Mouse (Mus musculus) CH12.LX (cell line): ENCODE measurements at regions not wholly inside any gene's neighbourhood (a gene's known extent, or its start where the extent isn't known, plus 50 kb on each side); places are given as distances from the start of the nearest gene placed in this dataset.
A peak's percentile ranks its signal among the peaks of the same experiment; 100 is the strongest.

Experiments
- DNase-seq: peaks from one replicate; pipeline ENCODE4 v3.0.0-alpha.2; 2013; ENCODE audit errors: extremely low read depth
- H3K27ac ChIP-seq: 2 replicates; pipeline ENCODE4 v1.5.1; 2012; ENCODE audit warnings: low read depth, mild to moderate bottlenecking, control low read depth, moderate library complexity; ENCODE audit not compliant: insufficient read depth
- H3K27me3 ChIP-seq: replicated peaks from 2 replicates; pipeline ENCODE3; 2012; ENCODE audit warnings: inconsistent platforms
- H3K36me3 ChIP-seq, 2 experiments: replicated peaks in 1 of 2; 2 replicates each; pipeline versions ENCODE3 to v1.6.1; 2012; ENCODE audit warnings: inconsistent platforms in 1 of 2, low read length in 1 of 2, mild to moderate bottlenecking in 1 of 2, mixed read lengths in 1 of 2, moderate library complexity in 1 of 2; ENCODE audit not compliant: control insufficient read depth in 1 of 2, insufficient read depth in 1 of 2
- H3K4me1 ChIP-seq, 2 experiments: 2 replicates each; pipeline ENCODE4 v1.6.1; 2012; ENCODE audit warnings: inconsistent platforms in 1 of 2, moderate library complexity in 1 of 2; ENCODE audit not compliant: insufficient read depth in 2 of 2, control insufficient read depth in 1 of 2
- H3K4me2 ChIP-seq: 2 replicates; pipeline ENCODE4 v1.6.1; 2012; ENCODE audit warnings: low read depth, mild to moderate bottlenecking, control low read depth; ENCODE audit not compliant: poor library complexity, insufficient read depth, severe bottlenecking
- H3K4me3 ChIP-seq, 3 experiments: fragments of 150-350 bp in 1 of 3; sonication (generic) in 1 of 3; replicated peaks in 1 of 3; 2 replicates each; pipeline versions ENCODE3 to v1.5.1; 2011 to 2012; ENCODE audit warnings: low read depth in 2 of 3, low read length in 2 of 3, mild to moderate bottlenecking in 2 of 3, moderate library complexity in 2 of 3, control low read depth in 1 of 3, improper control_type of control experiment in 1 of 3, inconsistent platforms in 1 of 3, mixed read lengths in 1 of 3; ENCODE audit not compliant: poor library complexity in 1 of 3
- H3K79me2 ChIP-seq: replicated peaks from 2 replicates; pipeline ENCODE4 v1.6.1; 2012; ENCODE audit warnings: mild to moderate bottlenecking, moderate library complexity; ENCODE audit not compliant: control insufficient read depth, poor library complexity, insufficient read depth, severe bottlenecking; ENCODE audit errors: extremely low read depth
- H3K9ac ChIP-seq: 2 replicates; pipeline ENCODE4 v1.6.1; 2012; ENCODE audit warnings: low read depth, mild to moderate bottlenecking, control low read depth, moderate library complexity; ENCODE audit not compliant: insufficient read depth
- H3K9me3 ChIP-seq: replicated peaks from 2 replicates; pipeline ENCODE3; 2012; ENCODE audit warnings: low read length, inconsistent platforms, mixed read lengths
- CHD1 ChIP-seq: IDR thresholded peaks from 2 replicates; pipeline ENCODE4 v1.6.1; 2012; ENCODE audit warnings: low read depth, low read length, improper control_type of control experiment, inconsistent platforms
- CHD2 ChIP-seq: IDR thresholded peaks from 2 replicates; pipeline ENCODE4 v1.6.1; 2011; ENCODE audit warnings: low read length, improper control_type of control experiment
- CTCF ChIP-seq, 2 experiments: IDR thresholded peaks in 1 of 2; conservative IDR thresholded peaks in 1 of 2; 2 replicates each; pipeline ENCODE4 v1.5.1; 2011 to 2012; ENCODE audit warnings: low read depth in 2 of 2, low read length in 2 of 2, improper control_type of control experiment in 1 of 2, inconsistent platforms in 1 of 2, mild to moderate bottlenecking in 1 of 2, moderate library complexity in 1 of 2
- E2F4 ChIP-seq: IDR thresholded peaks from 2 replicates; pipeline ENCODE4 v1.6.1; 2011; ENCODE audit warnings: low read depth, low read length, improper control_type of control experiment; ENCODE audit not compliant: insufficient replicate concordance
- ELF1 ChIP-seq: IDR thresholded peaks from 2 replicates; pipeline ENCODE4 v1.6.1; 2014; ENCODE audit warnings: low read depth, mild to moderate bottlenecking, inconsistent platforms, low read length, improper control_type of control experiment
- EP300 ChIP-seq: IDR thresholded peaks from 2 replicates; pipeline ENCODE4 v1.6.1; 2011; ENCODE audit warnings: low read length, improper control_type of control experiment
- ETS1 ChIP-seq: conservative IDR thresholded peaks from 2 replicates; pipeline ENCODE4 v1.6.1; 2012; ENCODE audit warnings: low read depth, mild to moderate bottlenecking, inconsistent platforms, low read length, improper control_type of control experiment, moderate library complexity
- GABPA ChIP-seq: IDR thresholded peaks from 2 replicates; pipeline ENCODE4 v1.6.1; 2012; ENCODE audit warnings: low read depth, low read length, improper control_type of control experiment, inconsistent platforms; ENCODE audit not compliant: insufficient replicate concordance
- IRF4 ChIP-seq: IDR thresholded peaks from 2 replicates; pipeline ENCODE4 v1.6.1; 2014; ENCODE audit warnings: low read depth, mild to moderate bottlenecking, inconsistent platforms, low read length, improper control_type of control experiment
- JUN ChIP-seq: IDR thresholded peaks from 2 replicates; pipeline ENCODE4 v1.6.1; 2011; ENCODE audit warnings: low read depth, mild to moderate bottlenecking, low read length, improper control_type of control experiment, moderate library complexity; ENCODE audit not compliant: insufficient read depth
- JUND ChIP-seq: conservative IDR thresholded peaks from 2 replicates; pipeline ENCODE4 v1.6.1; 2011; ENCODE audit warnings: low read depth, low read length, improper control_type of control experiment
- KAT2A ChIP-seq: IDR thresholded peaks from 2 replicates; pipeline ENCODE4 v1.6.1; 2012; ENCODE audit warnings: low read length, improper control_type of control experiment, inconsistent platforms; ENCODE audit not compliant: insufficient replicate concordance
- MAFK ChIP-seq: IDR thresholded peaks from 2 replicates; pipeline ENCODE4 v1.6.1; 2011; ENCODE audit warnings: low read length, improper control_type of control experiment; ENCODE audit not compliant: insufficient replicate concordance
- MAX ChIP-seq: IDR thresholded peaks from 2 replicates; pipeline ENCODE4 v1.6.1; 2011; ENCODE audit warnings: low read length, improper control_type of control experiment
- MEF2A ChIP-seq: IDR thresholded peaks from 2 replicates; pipeline ENCODE4 v1.6.1; 2014; ENCODE audit warnings: low read depth, mild to moderate bottlenecking, inconsistent platforms, low read length, improper control_type of control experiment, borderline replicate concordance
- MXI1 ChIP-seq: IDR thresholded peaks from 2 replicates; pipeline ENCODE4 v1.6.1; 2011; ENCODE audit warnings: mild to moderate bottlenecking, low read depth, low read length, improper control_type of control experiment
- MYC ChIP-seq: IDR thresholded peaks from 2 replicates; pipeline ENCODE4 v1.6.1; 2011; ENCODE audit warnings: low read depth, mild to moderate bottlenecking, improper control_type of control experiment, low read length
- NELFE ChIP-seq: IDR thresholded peaks from 2 replicates; pipeline ENCODE4 v1.6.1; 2011; ENCODE audit warnings: low read depth, low read length, improper control_type of control experiment
- NRF1 ChIP-seq: IDR thresholded peaks from 2 replicates; pipeline ENCODE4 v1.6.1; 2014; ENCODE audit warnings: low read depth, mild to moderate bottlenecking, inconsistent platforms, low read length, improper control_type of control experiment, moderate library complexity
- PAX5 ChIP-seq: IDR thresholded peaks from 2 replicates; pipeline ENCODE4 v1.6.1; 2012; ENCODE audit warnings: low read length, inconsistent platforms, mixed read lengths
- POLR2AphosphoS2 ChIP-seq: IDR thresholded peaks from 2 replicates; pipeline ENCODE4 v1.6.1; 2011; ENCODE audit warnings: low read depth, low read length, improper control_type of control experiment
- RCOR1 ChIP-seq: conservative IDR thresholded peaks from 2 replicates; pipeline ENCODE4 v1.6.1; 2012; ENCODE audit warnings: low read depth, mild to moderate bottlenecking, inconsistent platforms, low read length, improper control_type of control experiment
- SMC3 ChIP-seq: IDR thresholded peaks from 2 replicates; pipeline ENCODE4 v1.6.1; 2011; ENCODE audit warnings: low read depth, low read length, improper control_type of control experiment
- TBP ChIP-seq: conservative IDR thresholded peaks from 2 replicates; pipeline ENCODE4 v1.6.1; 2011; ENCODE audit warnings: low read depth, low read length, improper control_type of control experiment
- UBTF ChIP-seq: IDR thresholded peaks from 2 replicates; pipeline ENCODE4 v1.6.1; 2012; ENCODE audit warnings: low read depth, mild to moderate bottlenecking, inconsistent platforms, low read length, improper control_type of control experiment, moderate library complexity
- USF1 ChIP-seq: IDR thresholded peaks from 2 replicates; pipeline ENCODE4 v1.6.1; 2014; ENCODE audit warnings: low read depth, mild to moderate bottlenecking, inconsistent platforms, low read length, improper control_type of control experiment
- ZC3H11A ChIP-seq: IDR thresholded peaks from 2 replicates; pipeline ENCODE4 v1.6.1; 2012; ENCODE audit warnings: low read depth, mild to moderate bottlenecking, inconsistent platforms, low read length, improper control_type of control experiment
- ZKSCAN1 ChIP-seq: IDR thresholded peaks from 2 replicates; pipeline ENCODE4 v1.6.1; 2012; ENCODE audit warnings: low read depth, inconsistent platforms, low read length, improper control_type of control experiment, borderline replicate concordance
- ZNF384 ChIP-seq: IDR thresholded peaks from 2 replicates; pipeline ENCODE4 v1.6.1; 2012; ENCODE audit warnings: low read depth, low read length, improper control_type of control experiment, inconsistent platforms
- dilution Hi-C: fragments of 300-500 bp; cut with MboI; formaldehyde crosslinking; loops from 2 replicates; pipeline ENCODE4 v1.14.3; 2020; ENCODE audit warnings: low sequenced_read_pairs; ENCODE audit not compliant: extremely low pct_unique_long_range_greater_than_20kb, extremely low pct_ligation_motif_present
- in situ Hi-C: fragments of 300-500 bp; cut with MboI; formaldehyde crosslinking; loops from 3 replicates; pipeline ENCODE4 v1.14.3; 2019; ENCODE audit warnings: low sequenced_read_pairs, low pct_ligation_motif_present, low pct_unique_long_range_greater_than_20kb, mixed read lengths

GRCm38 (mm10) chr9:31690921-31691475 is 222.3 kb downstream of the Barx2 start:
- Histone ChIP-seq H3K27ac (no peak overlapping the region), H3K79me2 (no peaks in the 10 kb centered on the region), H3K36me3 (no peaks in the 10 kb centered on the region), H3K4me2 (no peak overlapping the region), H3K4me1 (peaks cover 0 to 24% of the 10 kb centered on the region in 2 experiments; a peak in 2 of 4 replicates), H3K4me3 (no peak overlapping the region), H3K9me3 (no peaks in the 10 kb centered on the region), H3K9ac (no peak overlapping the region), H3K27me3 (no peaks in the 10 kb centered on the region)
- in situ Hi-C loops = no loop called here
- dilution Hi-C loops = no loop called here
- DNase-seq = no peak
- no peak for TF ChIP-seq MXI1
- no peak for TF ChIP-seq ZC3H11A
- TF ChIP-seq JUN = no peak
- TF ChIP-seq MYC = no peak
- no peak for TF ChIP-seq PAX5
- no peak for TF ChIP-seq SMC3
- no peak for TF ChIP-seq USF1
- no peak for TF ChIP-seq CHD2
- TF ChIP-seq MAFK = no peak
- TF ChIP-seq MAX = no peak
- no peak for TF ChIP-seq E2F4
- no peak for TF ChIP-seq POLR2AphosphoS2
- TF ChIP-seq ZKSCAN1 = no peak
- TF ChIP-seq IRF4 = no peak
- no peak for TF ChIP-seq EP300
- TF ChIP-seq MEF2A = no peak
- TF ChIP-seq ETS1 = no peak
- TF ChIP-seq NELFE = no peak
- no peak for TF ChIP-seq GABPA

GRCm38 (mm10) chr9:31688398-31688705 is 224.1 kb upstream of the Tmem45b start:
- H3K27me3 ChIP-seq = no peaks in the 10 kb centered on the region
- in situ Hi-C loops (no loop called here), dilution Hi-C loops (no loop called here)
- H3K4me1 ChIP-seq = peaks cover 0 to 24% of the 10 kb centered on the region in 2 experiments; a peak in 2 of 4 replicates
- H3K4me2 ChIP-seq = peak overlapping the region; percentile 97
- H3K9ac ChIP-seq = no peak overlapping the region
- H3K79me2 ChIP-seq = no peaks in the 10 kb centered on the region
- H3K4me3 ChIP-seq = no peak overlapping the region
- DNase-seq = no peak
- no peaks in the 10 kb centered on the region for H3K9me3 ChIP-seq
- no peak overlapping the region for H3K27ac ChIP-seq
- no peaks in the 10 kb centered on the region for H3K36me3 ChIP-seq
- no peak for TF ChIP-seq ZC3H11A
- TF ChIP-seq KAT2A = no peak
- TF ChIP-seq TBP = no peak
- no peak for TF ChIP-seq CHD2
- no peak for TF ChIP-seq ZNF384
- TF ChIP-seq MXI1 = no peak
- no peak for TF ChIP-seq E2F4
- no peak for TF ChIP-seq JUND
- no peak for TF ChIP-seq UBTF
- TF ChIP-seq NRF1 = no peak
- no peak for TF ChIP-seq USF1
- TF ChIP-seq CTCF (conservative IDR thresholded peaks at IDR 0.05 in 1 of 2, IDR thresholded peaks at IDR 0.05 in 1 of 2; ENCODE audit: low read depth in 2 of 2, low read length in 2 of 2) = no peak
- TF ChIP-seq PAX5 = no peak
- no peak for TF ChIP-seq CHD1
- no peak for TF ChIP-seq IRF4
- TF ChIP-seq RCOR1 = no peak
- TF ChIP-seq POLR2AphosphoS2 = no peak
- TF ChIP-seq ELF1 = no peak
